Mouse (Mus musculus) liver, embryonic 11.5 days (tissue): ENCODE measurements around the gene Ppp1r15b. TPM values are rescaled to one million over a fixed set of nuclear protein-coding genes. Genes with fewer than 3 reads are reported as not detected.

Source experiments
- ATAC-seq: fragments of 200-750 bp; cut with Nextera tagmentation; replicated peaks from 2 replicates; pipeline ENCODE4 v1.8.0; 2017; ENCODE audit warnings: moderate number of reproducible peaks, mild to moderate bottlenecking, moderate TSS enrichment, moderate library complexity; ENCODE audit not compliant: low FRiP score
- DNase-seq: peaks from one replicate; pipeline ENCODE4 v3.0.0-alpha.2; 2017; ENCODE audit warnings: low spot score
- H3K27ac ChIP-seq: fragments of 300-500 bp; sonication (generic); 2 replicates; pipeline ENCODE4 v1.5.1; 2014; ENCODE audit warnings: mild to moderate bottlenecking, low read depth, low read length, control low read depth
- H3K27me3 ChIP-seq: fragments of 300-500 bp; sonication (generic); replicated peaks from 2 replicates; pipeline ENCODE4 v1.6.1; 2014; ENCODE audit warnings: low read length, mixed read lengths; ENCODE audit not compliant: control insufficient read depth, insufficient read depth
- H3K36me3 ChIP-seq: fragments of 300-500 bp; sonication (generic); 2 replicates; pipeline ENCODE4 v1.6.1; 2014; ENCODE audit warnings: mild to moderate bottlenecking, low read length, moderate library complexity, mixed read lengths; ENCODE audit not compliant: control insufficient read depth, insufficient read depth
- H3K4me1 ChIP-seq: fragments of 300-500 bp; sonication (generic); replicated peaks from 2 replicates; pipeline ENCODE4 v1.6.1; 2014; ENCODE audit warnings: low read length, mixed read lengths; ENCODE audit not compliant: control insufficient read depth, insufficient read depth
- H3K4me2 ChIP-seq: fragments of 300-500 bp; sonication (generic); 2 replicates; pipeline ENCODE4 v1.6.1; 2014; ENCODE audit warnings: mild to moderate bottlenecking, control low read depth, moderate library complexity
- H3K4me3 ChIP-seq: fragments of 300-500 bp; sonication (generic); 2 replicates; pipeline ENCODE4 v1.5.1; 2014; ENCODE audit warnings: low read depth, low read length, control low read depth
- H3K9ac ChIP-seq: fragments of 300-500 bp; sonication (generic); 2 replicates; pipeline ENCODE4 v1.6.1; 2014; ENCODE audit warnings: low read depth, low read length, control low read depth
- H3K9me3 ChIP-seq: fragments of 300-500 bp; sonication (generic); 2 replicates; pipeline ENCODE4 v1.6.1; 2016; ENCODE audit warnings: low read length, inconsistent platforms, mixed read lengths; ENCODE audit not compliant: control insufficient read depth
- WGBS: fragments of 180-500 bp; shearing (Covaris S2); extraction: QIAGEN DNeasy Blood & Tissue Kit; methylation state at CpG from one replicate; pipeline ENCODE4 v1.1.7; 2014; 5-methylcytosine and 5-hydroxymethylcytosine counted together
- polyA plus RNA-seq: library from polyadenylated mRNA; unstranded; fragments of >200 nt; fragmentation: Nextera tagmentation; extraction: Ambion mirVana; gene quantifications from 2 replicates; pipeline ENCODE4 v1.2.1, GENCODE M21; 2014

Ppp1r15b gene
- polyA plus RNA-seq, 1 experiment from 2014 or later: 89.0 TPM

- H3K4me1 ChIP-seq: peaks cover 19% of the 10 kb centered on the region
- H3K4me2 ChIP-seq: no peak overlapping the region
- H3K27me3 ChIP-seq: no peaks in the 10 kb centered on the region
- ATAC-seq: no peak
- WGBS: 87% methylated on average over 1 of the region's 1 CpGs
- H3K4me3 ChIP-seq: no peak overlapping the region
- H3K36me3 ChIP-seq: peaks cover 50% of the 10 kb centered on the region
- H3K9ac ChIP-seq: no peak overlapping the region
- DNase-seq: no peak
- no peak overlapping the region for H3K27ac ChIP-seq
- H3K9me3 ChIP-seq: no peaks in the 10 kb centered on the region
These were observed 7.5 kb downstream of the Ppp1r15b start for GRCm38 (mm10) chr1:133138401-133138800.

- H3K4me1 ChIP-seq: no peaks in the 10 kb centered on the region
- peak; percentile 51 for ATAC-seq
- 64% methylated on average over 22 of the region's 22 CpGs for WGBS
- H3K9ac ChIP-seq: no peak overlapping the region
- no peaks in the 10 kb centered on the region for H3K27me3 ChIP-seq
- peaks cover 3% of the 10 kb centered on the region for H3K36me3 ChIP-seq
- no peak for DNase-seq
- no peak overlapping the region for H3K27ac ChIP-seq
- H3K4me3 ChIP-seq: no peak overlapping the region
- peaks cover 2% of the 10 kb centered on the region; the same call in 1 of the 2 replicates for H3K9me3 ChIP-seq
- H3K4me2 ChIP-seq: no peak overlapping the region
These were observed 15.4 kb downstream of the Ppp1r15b start for GRCm38 (mm10) chr1:133146014-133147009.

GRCm38 (mm10) chr1:133147324-133147723 lies 16.4 kb downstream of the Ppp1r15b start:
- Histone ChIP-seq H3K4me1 (no peaks in the 10 kb centered on the region), H3K27ac (no peak overlapping the region), H3K4me3 (no peak overlapping the region), H3K36me3 (no peaks in the 10 kb centered on the region; the same call in 1 of the 2 replicates), H3K27me3 (no peaks in the 10 kb centered on the region), H3K9ac (no peak overlapping the region), H3K9me3 (peaks cover 2% of the 10 kb centered on the region; the same call in 1 of the 2 replicates), H3K4me2 (no peak overlapping the region)
- no peak for DNase-seq
- 78% methylated on average over 5 of the region's 5 CpGs for whole genome bisulfite sequencing
- no peak for ATAC-seq

- no peaks in the 10 kb centered on the region; the same call in 1 of the 2 replicates for H3K36me3 ChIP-seq
- H3K9me3 ChIP-seq: peaks cover 2% of the 10 kb centered on the region; the same call in 1 of the 2 replicates
- no peaks in the 10 kb centered on the region for H3K27me3 ChIP-seq
- H3K9ac ChIP-seq: no peak overlapping the region
- no peak overlapping the region for H3K4me2 ChIP-seq
- no peak for ATAC-seq
- H3K4me3 ChIP-seq: no peak overlapping the region
- no peak overlapping the region for H3K27ac ChIP-seq
- WGBS: 90% methylated on average over 8 of the region's 8 CpGs
- DNase-seq: no peak
- no peaks in the 10 kb centered on the region for H3K4me1 ChIP-seq
These were observed 17.2 kb downstream of the Ppp1r15b start for GRCm38 (mm10) chr1:133148122-133148521.

GRCm38 (mm10) chr1:133150556-133150955 lies 19.6 kb downstream of the Ppp1r15b start:
- DNase-seq (no peak), ATAC-seq (no peak)
- WGBS: 91% methylated on average over 2 of the region's 2 CpGs
- Histone ChIP-seq H3K9me3 (peaks cover 2% of the 10 kb centered on the region; the same call in 1 of the 2 replicates), H3K4me2 (no peak overlapping the region), H3K27me3 (no peaks in the 10 kb centered on the region), H3K27ac (no peak overlapping the region), H3K36me3 (no peaks in the 10 kb centered on the region), H3K9ac (no peak overlapping the region), H3K4me1 (no peaks in the 10 kb centered on the region), H3K4me3 (no peak overlapping the region)

- H3K4me3 ChIP-seq: no peak overlapping the region
- H3K9ac ChIP-seq: no peak overlapping the region
- H3K4me1 ChIP-seq: no peaks in the 10 kb centered on the region
- H3K27ac ChIP-seq: no peak overlapping the region
- WGBS: 89% methylated on average over 3 of the region's 3 CpGs
- H3K9me3 ChIP-seq: peaks cover 2% of the 10 kb centered on the region; the same call in 1 of the 2 replicates
- ATAC-seq (no peak), DNase-seq (no peak)
- H3K4me2 ChIP-seq: no peak overlapping the region
- no peaks in the 10 kb centered on the region for H3K36me3 ChIP-seq
- H3K27me3 ChIP-seq: no peaks in the 10 kb centered on the region
These were observed 21.3 kb downstream of the Ppp1r15b start for GRCm38 (mm10) chr1:133152213-133152612.

GRCm38 (mm10) chr1:133155270-133155669 lies 24.3 kb downstream of the Ppp1r15b start:
- H3K4me2 ChIP-seq: no peak overlapping the region
- H3K4me1 ChIP-seq: no peaks in the 10 kb centered on the region
- 82% methylated on average over 6 of the region's 6 CpGs for WGBS
- H3K9ac ChIP-seq: no peak overlapping the region
- no peak for DNase-seq
- H3K4me3 ChIP-seq: no peak overlapping the region
- peaks cover 3% of the 10 kb centered on the region; the same call in 1 of the 2 replicates for H3K27me3 ChIP-seq
- no peak overlapping the region for H3K27ac ChIP-seq
- no peaks in the 10 kb centered on the region for H3K36me3 ChIP-seq
- no peaks in the 10 kb centered on the region for H3K9me3 ChIP-seq
- no peak for ATAC-seq

GRCm38 (mm10) chr1:133159128-133159564 lies 28.2 kb downstream of the Ppp1r15b start:
- DNase-seq: no peak
- H3K27me3 ChIP-seq: peaks cover 40% of the 10 kb centered on the region
- H3K9ac ChIP-seq: no peak overlapping the region
- no peaks in the 10 kb centered on the region for H3K36me3 ChIP-seq
- ATAC-seq: no peak
- 0 out of 2 replicates have a peak, but pooled peaks cover 2% of the 10 kb centered on the region for H3K4me1 ChIP-seq
- H3K27ac ChIP-seq: no peak overlapping the region
- H3K4me3 ChIP-seq: no peak overlapping the region
- no peaks in the 10 kb centered on the region for H3K9me3 ChIP-seq
- H3K4me2 ChIP-seq: no peak overlapping the region; the same call in 1 of the 2 replicates
- WGBS: 43% methylated on average over 7 of the region's 7 CpGs
